Mouse (Mus musculus): ENCODE measurements around the gene Slc30a6.

GRCm38 (mm10) chr17:74394381-74394780 is 1.0 kb upstream of the Slc30a6 start:
- TF ChIP-seq CTCF (IDR thresholded peaks at IDR 0.05; ENCODE audit: borderline replicate concordance, insufficient read depth, low read depth, low read length) = no peak
- TF ChIP-seq POLR2A (IDR thresholded peaks at IDR 0.05; ENCODE audit: borderline replicate concordance, insufficient read depth, low read length) = no peak
